Mouse (Mus musculus) limb, embryonic 12.5 days (tissue): ENCODE results near the gene Nhlrc3. TPM values are rescaled to one million over a fixed set of nuclear protein-coding genes. Genes with fewer than 3 reads are reported as not detected.
A peak's percentile ranks its signal among the peaks of the same experiment; 100 is the strongest.

Experiments used
- ATAC-seq: fragments of 200-750 bp; cut with Nextera tagmentation; 2 replicates; pipeline ENCODE4 v1.8.0; 2017; ENCODE audit warnings: low read depth, moderate TSS enrichment; ENCODE audit not compliant: insufficient number of reproducible peaks, insufficient read depth, low FRiP score, low TSS enrichment
- H3K27ac ChIP-seq: fragments of 300-500 bp; sonication (generic); 2 replicates; pipeline ENCODE4 v1.5.1; 2016; ENCODE audit warnings: mild to moderate bottlenecking, moderate library complexity
- H3K27me3 ChIP-seq: fragments of 300-500 bp; sonication (generic); 2 replicates; pipeline ENCODE4 v1.6.1; 2016; ENCODE audit warnings: mild to moderate bottlenecking, moderate library complexity
- H3K36me3 ChIP-seq: fragments of 300-500 bp; sonication (generic); 2 replicates; pipeline ENCODE4 v1.6.1; 2016; ENCODE audit warnings: mild to moderate bottlenecking, moderate library complexity
- H3K4me1 ChIP-seq: fragments of 300-500 bp; sonication (generic); replicated peaks from 2 replicates; pipeline ENCODE4 v1.6.1; 2016
- H3K4me2 ChIP-seq: fragments of 300-500 bp; sonication (generic); 2 replicates; pipeline ENCODE4 v1.6.1; 2016; ENCODE audit warnings: mild to moderate bottlenecking, moderate library complexity
- H3K4me3 ChIP-seq: fragments of 300-500 bp; sonication (generic); replicated peaks from 2 replicates; pipeline ENCODE4 v1.5.1; 2016; ENCODE audit warnings: mild to moderate bottlenecking
- H3K9ac ChIP-seq: fragments of 300-500 bp; sonication (generic); replicated peaks from 2 replicates; pipeline ENCODE4 v1.6.1; 2016; ENCODE audit warnings: mild to moderate bottlenecking, moderate library complexity
- H3K9me3 ChIP-seq: fragments of 300-500 bp; sonication (generic); 2 replicates; pipeline ENCODE4 v1.6.1; 2016; ENCODE audit warnings: mild to moderate bottlenecking, moderate library complexity
- WGBS: fragments of 180-500 bp; shearing (Covaris S2); methylation state at CpG from one replicate; pipeline ENCODE4 v1.1.7; 2016; 5-methylcytosine and 5-hydroxymethylcytosine counted together
- polyA plus RNA-seq: library from polyadenylated mRNA; unstranded; fragments of >200 nt; fragmentation: Nextera tagmentation; extraction: Ambion mirVana; gene quantifications from 2 replicates; pipeline ENCODE4 v1.2.1, GENCODE M21; 2016

Gene Nhlrc3
- 11.4 and 14.5 TPM in 2 replicates for polyA plus RNA-seq

GRCm38 (mm10) chr3:53463046-53463764 is at the start of gene Nhlrc3, which contains the start of gene Proser1:
Gene Nhlrc3 (minus strand): TSS chr3:53463332.
Gene Proser1 (plus strand): TSS chr3:53463666.
- peak within 1 kb of the TSS; percentile 88 for H3K27ac ChIP-seq
- H3K27me3 ChIP-seq = no peaks in the 10 kb centered on the region
- no peaks in the 10 kb centered on the region for H3K9me3 ChIP-seq
- peaks cover 24% of the 10 kb centered on the region for H3K4me1 ChIP-seq
- H3K4me2 ChIP-seq = peak within 1 kb of the TSS; percentile 78
- peak within 1 kb of the TSS; percentile 89 for H3K4me3 ChIP-seq
- WGBS = under 1% methylated on average over 52 of the region's 52 CpGs
- peak within 1 kb of the TSS; percentile 85 for H3K9ac ChIP-seq
- H3K36me3 ChIP-seq = peaks cover 26% of the 10 kb centered on the region
- peak; percentile 97 for ATAC-seq

DNA sequence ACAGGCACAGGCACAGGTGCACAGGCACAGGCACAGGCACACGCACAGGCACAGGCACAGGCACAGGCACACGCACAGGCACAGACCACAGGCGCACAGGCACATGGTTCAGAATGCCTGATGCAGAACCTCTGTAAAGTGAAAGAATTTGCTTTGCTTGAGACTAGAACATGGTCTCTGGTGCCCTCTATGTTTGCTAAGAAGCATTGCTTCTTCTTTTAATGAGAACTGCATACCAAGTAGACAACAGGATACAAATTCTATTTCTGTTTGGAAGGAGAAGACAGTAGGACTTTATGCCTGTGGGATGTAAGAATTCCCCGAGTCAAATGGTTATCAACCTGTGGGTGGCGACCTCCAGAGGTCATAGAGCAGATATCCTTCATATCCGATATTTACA is 39.3 kb upstream of the Nhlrc3 start:
- H3K4me3 ChIP-seq = no peak overlapping the region
- no peak for ATAC-seq
- H3K36me3 ChIP-seq = no peaks in the 10 kb centered on the region
- H3K27ac ChIP-seq = no peak overlapping the region
- H3K9ac ChIP-seq = no peak overlapping the region
- no peak overlapping the region for H3K4me2 ChIP-seq
- 80% methylated on average over 6 of the region's 6 CpGs for WGBS
- H3K27me3 ChIP-seq = no peaks in the 10 kb centered on the region
- H3K9me3 ChIP-seq = no peaks in the 10 kb centered on the region
- H3K4me1 ChIP-seq = no peaks in the 10 kb centered on the region

DNA sequence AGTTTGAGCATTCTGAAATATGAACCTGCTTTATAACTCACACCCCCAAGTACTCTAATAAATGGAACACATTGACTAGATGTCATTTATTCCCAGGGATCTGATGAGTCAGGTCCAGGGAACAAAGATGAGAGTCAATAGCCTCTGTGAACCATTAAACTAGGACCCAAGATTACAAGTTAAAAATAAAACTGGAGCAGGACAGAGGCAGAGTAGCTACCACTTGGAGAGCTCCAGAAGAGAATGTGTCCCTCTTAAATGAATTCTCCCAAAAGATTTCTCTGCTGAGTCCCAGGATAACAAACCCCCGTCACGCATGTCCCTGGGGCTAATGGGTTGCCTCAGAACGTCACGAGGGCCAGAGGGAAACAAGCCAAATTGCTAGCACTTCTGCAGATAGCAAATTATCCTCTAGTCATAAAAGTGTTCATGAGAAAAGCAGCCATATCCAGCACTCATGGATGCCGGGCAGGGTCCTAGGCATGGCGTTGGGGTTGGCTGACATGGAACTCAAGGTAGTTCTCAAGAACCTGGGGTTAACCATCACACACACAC is 35.3 kb upstream of the Nhlrc3 start:
- H3K9me3 ChIP-seq = no peaks in the 10 kb centered on the region
- H3K27ac ChIP-seq = no peak overlapping the region
- H3K9ac ChIP-seq = no peak overlapping the region
- no peak overlapping the region for H3K4me2 ChIP-seq
- WGBS = 73% methylated on average over 6 of the region's 6 CpGs
- no peak for ATAC-seq
- H3K4me1 ChIP-seq = no peaks in the 10 kb centered on the region
- H3K36me3 ChIP-seq = no peaks in the 10 kb centered on the region
- H3K27me3 ChIP-seq = no peaks in the 10 kb centered on the region
- no peak overlapping the region for H3K4me3 ChIP-seq

- no peak within 1 kb of the TSS for H3K4me3 ChIP-seq
- no peak for ATAC-seq
- 0 out of 2 replicates have a peak, but pooled peaks cover 4% of the 10 kb centered on the region for H3K36me3 ChIP-seq
- H3K27me3 ChIP-seq = no peaks in the 10 kb centered on the region
- H3K9ac ChIP-seq = no peak within 1 kb of the TSS
- H3K27ac ChIP-seq = no peak within 1 kb of the TSS
- WGBS = 79% methylated on average over 6 of the region's 6 CpGs
- H3K4me1 ChIP-seq = peaks cover 9% of the 10 kb centered on the region; the same call in 1 of the 2 replicates
- H3K4me2 ChIP-seq = no peak within 1 kb of the TSS
- H3K9me3 ChIP-seq = no peaks in the 10 kb centered on the region
These were observed 25.2 kb upstream of the Nhlrc3 start, which contains the start of gene Stoml3 for GRCm38 (mm10) chr3:53488353-53488752. Gene Stoml3 (plus strand): TSS chr3:53488653.

GRCm38 (mm10) chr3:53486996-53487576 is 24.0 kb upstream of the Nhlrc3 start:
- Histone ChIP-seq H3K36me3 (peaks cover 12% of the 10 kb centered on the region), H3K4me1 (peaks cover 9% of the 10 kb centered on the region; the same call in 1 of the 2 replicates), H3K4me3 (no peak overlapping the region), H3K4me2 (no peak overlapping the region), H3K27me3 (no peaks in the 10 kb centered on the region), H3K9ac (0 out of 2 replicates have a peak overlapping the region, but pooled peaks have one; percentile 3), H3K27ac (no peak overlapping the region), H3K9me3 (no peaks in the 10 kb centered on the region)
- ATAC-seq = no peak
- 63% methylated on average over 9 of the region's 9 CpGs for WGBS

- Histone ChIP-seq H3K27ac (no peak overlapping the region), H3K4me1 (peaks cover 9% of the 10 kb centered on the region; the same call in 1 of the 2 replicates), H3K4me3 (no peak overlapping the region), H3K36me3 (peaks cover 17% of the 10 kb centered on the region), H3K9ac (no peak overlapping the region), H3K4me2 (no peak overlapping the region), H3K9me3 (no peaks in the 10 kb centered on the region), H3K27me3 (no peaks in the 10 kb centered on the region)
- ATAC-seq = no peak
- 83% methylated on average over 10 of the region's 10 CpGs for WGBS
These were observed 23.4 kb upstream of the Nhlrc3 start for GRCm38 (mm10) chr3:53486561-53486960.

DNA sequence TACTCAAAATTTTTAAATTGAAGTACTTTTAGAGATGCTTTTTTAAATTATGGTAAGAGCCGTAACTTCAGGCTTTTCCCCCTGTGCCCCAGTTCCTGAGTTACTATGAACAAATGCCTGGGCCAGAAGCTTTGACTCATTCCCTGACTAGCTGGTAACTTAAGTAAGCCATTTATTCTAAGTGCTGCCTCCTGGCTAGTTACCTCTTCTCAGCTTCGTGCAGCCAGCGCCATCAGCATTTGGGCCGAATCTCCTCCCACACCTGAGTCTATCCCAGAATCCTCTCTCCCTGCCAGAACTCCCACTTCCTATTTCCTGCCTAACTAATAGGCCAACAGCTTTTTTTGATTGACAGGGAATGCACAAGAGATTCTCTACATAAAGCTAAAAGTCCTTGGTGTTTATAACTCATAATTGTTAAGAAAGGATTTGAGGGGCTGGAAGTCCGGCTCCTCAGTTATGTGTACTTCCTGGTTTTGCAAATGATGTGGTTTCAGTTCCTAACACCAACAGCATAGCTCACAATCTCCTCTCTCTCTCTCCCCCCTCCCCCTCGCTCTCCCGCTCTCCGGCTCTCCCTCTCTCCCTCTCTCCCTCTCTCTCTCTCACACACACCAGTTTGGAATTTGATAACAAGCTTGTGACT is 20.4 kb upstream of the Nhlrc3 start:
- no peaks in the 10 kb centered on the region for H3K9me3 ChIP-seq
- no peak overlapping the region for H3K27ac ChIP-seq
- H3K4me2 ChIP-seq = no peak overlapping the region
- peaks cover 9% of the 10 kb centered on the region; the same call in 1 of the 2 replicates for H3K4me1 ChIP-seq
- H3K4me3 ChIP-seq = no peak overlapping the region
- no peak overlapping the region for H3K9ac ChIP-seq
- peaks cover 43% of the 10 kb centered on the region for H3K36me3 ChIP-seq
- ATAC-seq = no peak
- no peaks in the 10 kb centered on the region for H3K27me3 ChIP-seq
- WGBS = 86% methylated on average over 8 of the region's 8 CpGs

DNA sequence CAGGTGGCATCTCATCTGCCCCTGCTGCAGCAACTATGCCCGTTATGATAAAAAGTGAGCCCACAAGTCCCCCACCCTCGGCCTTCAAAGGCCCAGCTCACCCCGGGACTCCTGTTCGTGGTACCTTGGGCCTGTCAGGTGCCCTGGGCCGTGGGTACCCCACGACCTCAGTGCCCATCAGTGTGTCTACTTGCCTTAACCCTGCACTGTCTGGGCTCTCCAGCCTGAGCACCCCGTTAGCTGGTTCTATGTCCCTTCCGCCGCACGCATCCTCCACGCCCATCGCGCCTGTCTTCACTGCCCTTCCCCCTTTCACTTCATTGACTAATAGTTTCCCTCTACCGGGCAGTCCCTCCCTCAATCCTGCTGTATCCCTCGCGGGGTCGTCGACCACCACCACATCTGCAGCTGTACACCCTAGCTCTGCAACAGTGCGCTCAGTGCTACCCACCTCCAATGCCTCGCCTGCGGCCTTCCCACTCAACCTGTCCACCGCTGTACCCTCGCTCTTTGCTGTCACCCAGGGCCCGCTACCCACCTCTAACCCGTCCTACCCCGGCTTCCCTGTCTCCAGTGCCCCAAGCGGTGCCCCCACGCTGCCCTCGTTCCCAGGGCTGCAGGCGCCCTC is 15.4 kb upstream of the Nhlrc3 start:
- no peak overlapping the region for H3K4me2 ChIP-seq
- no peaks in the 10 kb centered on the region for H3K27me3 ChIP-seq
- peaks cover 88% of the 10 kb centered on the region for H3K36me3 ChIP-seq
- H3K27ac ChIP-seq = no peak overlapping the region
- H3K4me1 ChIP-seq = no peaks in the 10 kb centered on the region
- WGBS = 96% methylated on average over 30 of the region's 30 CpGs
- H3K4me3 ChIP-seq = no peak overlapping the region
- no peaks in the 10 kb centered on the region for H3K9me3 ChIP-seq
- ATAC-seq = no peak
- H3K9ac ChIP-seq = no peak overlapping the region

DNA sequence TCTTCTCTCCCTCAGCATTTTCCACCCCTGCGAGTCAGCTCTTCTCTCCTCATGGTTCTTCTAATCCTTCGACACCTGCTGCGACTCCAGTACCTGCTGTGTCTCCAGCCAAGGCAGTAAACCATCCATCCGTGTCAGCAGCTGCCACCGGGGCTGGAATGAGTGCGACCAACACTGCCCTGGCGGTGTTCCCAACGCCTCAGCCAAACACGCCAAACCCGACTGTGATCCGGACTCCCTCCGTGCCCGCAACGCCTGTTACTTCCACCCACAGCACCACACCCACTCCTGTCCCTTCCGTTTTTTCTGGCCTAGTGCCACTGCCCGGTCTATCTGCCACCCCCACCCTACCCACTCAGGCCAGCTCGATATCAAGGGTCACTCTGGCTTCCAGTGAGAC is 14.3 kb upstream of the Nhlrc3 start:
- no peak for ATAC-seq
- Histone ChIP-seq H3K27ac (no peak overlapping the region), H3K36me3 (peaks cover 93% of the 10 kb centered on the region)

GRCm38 (mm10) chr3:53475889-53476288 is 12.8 kb upstream of the Nhlrc3 start:
- H3K27me3 ChIP-seq = no peaks in the 10 kb centered on the region
- 72% methylated on average over 6 of the region's 6 CpGs for WGBS
- H3K27ac ChIP-seq = no peak overlapping the region
- no peaks in the 10 kb centered on the region for H3K9me3 ChIP-seq
- no peaks in the 10 kb centered on the region for H3K4me1 ChIP-seq
- no peak for ATAC-seq
- no peak overlapping the region for H3K4me2 ChIP-seq
- no peak overlapping the region for H3K9ac ChIP-seq
- peaks cover 95% of the 10 kb centered on the region for H3K36me3 ChIP-seq
- no peak overlapping the region for H3K4me3 ChIP-seq

More for the DNA sequence above, 14.3 kb upstream of the Nhlrc3 start:
- Histone ChIP-seq H3K4me1 (no peaks in the 10 kb centered on the region), H3K9ac (no peak overlapping the region), H3K4me3 (no peak overlapping the region), H3K9me3 (no peaks in the 10 kb centered on the region), H3K4me2 (no peak overlapping the region), H3K27me3 (no peaks in the 10 kb centered on the region)
- 87% methylated on average over 17 of the region's 17 CpGs for WGBS

DNA sequence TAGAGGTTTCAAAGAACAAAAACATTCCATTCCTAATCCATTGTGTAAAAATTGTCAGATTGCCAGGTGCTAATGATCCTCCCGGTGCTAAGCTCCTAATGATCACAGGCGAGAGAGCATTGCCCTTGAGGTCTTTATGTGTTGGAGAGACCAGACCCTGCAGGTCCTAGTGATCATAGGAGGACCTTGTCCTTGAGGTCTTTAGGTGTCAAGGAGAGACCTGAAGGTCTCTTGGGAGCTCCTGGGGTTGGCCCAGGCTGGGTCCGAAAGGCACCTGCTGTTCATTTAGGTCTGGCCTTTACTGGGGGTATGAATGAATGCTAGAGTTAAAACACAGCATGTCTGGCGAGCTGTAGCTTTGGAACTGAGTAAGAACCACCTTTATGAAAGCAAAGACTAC is 11.0 kb upstream of the Nhlrc3 start:
- Histone ChIP-seq H3K4me3 (no peak overlapping the region), H3K9me3 (no peaks in the 10 kb centered on the region), H3K27me3 (no peaks in the 10 kb centered on the region), H3K4me2 (no peak overlapping the region), H3K36me3 (peaks cover 97% of the 10 kb centered on the region), H3K9ac (no peak overlapping the region), H3K27ac (no peak overlapping the region), H3K4me1 (no peaks in the 10 kb centered on the region)
- no peak for ATAC-seq
- WGBS = 74% methylated on average over 4 of the region's 4 CpGs
